Mouse (Mus musculus): ENCODE measurements around the gene Sat2. TPM values are rescaled to one million over a fixed set of nuclear protein-coding genes. Genes with fewer than 3 reads are reported as not detected.
"Not testable (repeated sequence)": the region's sequence is repeated elsewhere in the genome, so short reads cannot be mapped to it uniquely, and the experiment has no call there.

Gene Sat2
- polyA plus RNA-seq, 1 experiment from 2014 or later, result 23.8 TPM

DNA sequence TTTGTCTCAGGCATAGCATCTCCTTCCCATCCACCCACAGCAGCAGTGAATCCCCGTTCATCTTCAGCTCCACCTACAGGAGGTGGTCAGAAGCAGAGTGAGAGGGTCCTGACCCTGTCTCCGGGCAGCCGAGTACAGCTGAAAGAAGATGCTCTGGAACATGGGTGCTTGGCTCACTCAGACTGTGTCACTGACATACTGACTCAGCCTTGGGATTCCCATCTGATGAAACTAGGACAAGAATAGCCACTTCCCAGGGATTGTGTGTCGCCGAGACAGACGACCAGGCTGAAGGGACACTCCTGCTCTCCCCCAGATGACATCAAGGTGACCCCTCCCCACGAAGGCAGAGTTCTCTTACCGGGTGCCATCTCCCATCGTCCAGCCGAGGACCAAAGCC, 5.0 kb upstream of the Sat2 start:
- no peak for ATAC-seq (ENCODE audit: insufficient number of reproducible peaks, insufficient read depth, low FRiP score, low TSS enrichment, low read depth)
- Histone ChIP-seq H3K27ac (no peak overlapping the region), H3K4me2 (no peak overlapping the region), H3K9me3 (no peaks in the 10 kb centered on the region), H3K36me3 (no peaks in the 10 kb centered on the region), H3K9ac (peak overlapping the region; percentile 45; the same call in 1 of the 2 replicates), H3K4me1 (peaks cover 3% of the 10 kb centered on the region; the same call in 1 of the 2 replicates), H3K4me3 (no peak overlapping the region), H3K27me3 (no peaks in the 10 kb centered on the region)
- 44% methylated on average over 10 of the region's 10 CpGs for WGBS

DNA sequence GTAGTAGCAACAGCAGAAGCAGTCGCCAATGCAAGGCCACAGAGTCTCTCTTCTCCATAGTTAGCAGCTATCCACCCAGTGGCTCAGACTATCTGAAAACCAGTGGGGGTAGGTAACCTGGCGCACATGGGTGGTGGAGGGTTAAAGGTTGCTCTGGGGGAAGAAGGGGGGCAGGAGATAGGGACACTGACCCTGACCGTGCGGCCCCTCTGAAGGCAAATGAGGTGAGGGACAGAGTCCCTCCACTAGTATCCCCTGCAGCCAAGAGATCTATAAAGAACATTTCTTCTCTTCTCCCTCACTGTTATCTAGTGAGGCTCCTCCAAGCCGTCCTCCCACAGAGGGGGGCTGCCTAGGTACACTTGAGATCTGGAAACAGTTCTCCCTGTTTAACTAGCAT, 4.0 kb upstream of the Sat2 start, which contains the start of gene Shbg:
TSS of gene Shbg (minus strand) at position 101 of the 400 bp plus-strand sequence.
- no peak for ATAC-seq (ENCODE audit: insufficient number of reproducible peaks, insufficient read depth, low FRiP score, low TSS enrichment, low read depth)
- H3K36me3 ChIP-seq, result no peaks in the 10 kb centered on the region
- H3K4me3 ChIP-seq, result no peak within 1 kb of the TSS
- no peaks in the 10 kb centered on the region for H3K9me3 ChIP-seq
- H3K27ac ChIP-seq, result no peak within 1 kb of the TSS
- no peaks in the 10 kb centered on the region for H3K27me3 ChIP-seq
- peaks cover 7% of the 10 kb centered on the region for H3K4me1 ChIP-seq
- WGBS, result 64% methylated on average over 5 of the region's 5 CpGs
- no peak within 1 kb of the TSS for H3K4me2 ChIP-seq
- H3K9ac ChIP-seq, result peak within 1 kb of the TSS; percentile 45; the same call in 1 of the 2 replicates

DNA sequence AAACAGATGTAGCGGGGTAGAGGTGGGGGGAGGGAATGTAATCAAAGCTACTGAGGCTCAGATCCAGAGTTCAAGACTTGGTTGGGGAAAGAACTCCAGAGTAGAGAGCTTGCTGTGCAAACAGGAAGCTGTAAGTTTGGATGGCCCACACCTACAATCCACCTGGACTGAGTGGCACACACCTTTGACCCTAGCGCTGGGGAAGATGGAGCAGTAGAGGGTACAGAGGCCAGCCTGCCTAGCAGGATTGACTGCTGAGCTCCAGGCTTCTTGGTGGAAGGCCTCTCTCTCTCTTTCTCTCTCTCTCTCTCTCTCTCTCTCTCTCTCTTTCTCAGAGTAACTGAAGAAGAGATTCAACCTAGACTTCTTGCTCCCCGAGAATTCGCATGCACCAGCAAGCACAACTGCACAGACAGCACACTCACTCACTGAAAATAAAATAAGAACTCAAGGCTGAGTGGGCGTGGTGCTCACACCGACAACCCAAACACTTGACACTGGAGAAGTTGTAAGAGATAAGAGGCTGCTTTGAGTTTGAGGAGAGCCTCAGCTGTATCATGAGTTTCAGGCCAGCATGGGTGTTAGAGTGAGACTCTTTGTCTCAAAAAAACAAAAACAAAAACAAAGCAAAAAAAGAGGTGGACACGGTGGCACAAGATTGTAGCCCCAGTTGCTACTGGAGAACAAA, 1.3 kb upstream of the Sat2 start:
- Histone ChIP-seq H3K9me3 (no peaks in the 10 kb centered on the region), H3K4me2 (no peak overlapping the region), H3K27ac (no peak overlapping the region), H3K36me3 (no peaks in the 10 kb centered on the region), H3K4me3 (no peak overlapping the region), H3K4me1 (peaks cover 9% of the 10 kb centered on the region; the same call in 1 of the 2 replicates), H3K27me3 (no peaks in the 10 kb centered on the region), H3K9ac (no peak overlapping the region)
- WGBS, result 81% methylated on average over 7 of the region's 7 CpGs
- ATAC-seq (ENCODE audit: insufficient number of reproducible peaks, insufficient read depth, low FRiP score, low TSS enrichment, low read depth), result no peak

DNA sequence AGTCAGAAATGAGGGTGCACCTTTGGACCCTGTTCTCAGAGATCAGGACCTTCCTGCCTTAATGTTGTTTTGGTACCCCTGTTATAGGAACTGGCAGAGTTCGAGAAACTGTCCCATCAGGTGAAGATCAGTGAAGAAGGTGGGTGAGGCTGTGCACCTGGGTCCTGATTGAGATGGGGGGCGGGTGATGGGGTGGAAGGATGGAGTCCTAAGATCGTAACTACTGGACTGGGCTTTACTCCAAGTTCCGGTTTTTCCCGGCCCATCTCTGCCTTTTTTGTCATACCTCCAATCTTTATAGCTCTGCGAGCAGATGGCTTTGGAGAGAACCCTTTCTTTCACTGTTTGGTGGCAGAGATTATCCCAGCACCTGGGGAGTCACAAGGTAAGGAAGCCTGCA, 582 bp downstream of the Sat2 start:
- Histone ChIP-seq H3K9me3 (no peaks in the 10 kb centered on the region), H3K4me1 (peaks cover 9% of the 10 kb centered on the region; the same call in 1 of the 2 replicates), H3K4me3 (peak overlapping the region; percentile 54), H3K27me3 (no peaks in the 10 kb centered on the region), H3K4me2 (peak overlapping the region; percentile 64), H3K36me3 (no peaks in the 10 kb centered on the region), H3K27ac (peak overlapping the region; percentile 63), H3K9ac (peak overlapping the region; percentile 79)
- no peak for ATAC-seq (ENCODE audit: insufficient number of reproducible peaks, insufficient read depth, low FRiP score, low TSS enrichment, low read depth)
- WGBS, result 34% methylated on average over 6 of the region's 6 CpGs

DNA sequence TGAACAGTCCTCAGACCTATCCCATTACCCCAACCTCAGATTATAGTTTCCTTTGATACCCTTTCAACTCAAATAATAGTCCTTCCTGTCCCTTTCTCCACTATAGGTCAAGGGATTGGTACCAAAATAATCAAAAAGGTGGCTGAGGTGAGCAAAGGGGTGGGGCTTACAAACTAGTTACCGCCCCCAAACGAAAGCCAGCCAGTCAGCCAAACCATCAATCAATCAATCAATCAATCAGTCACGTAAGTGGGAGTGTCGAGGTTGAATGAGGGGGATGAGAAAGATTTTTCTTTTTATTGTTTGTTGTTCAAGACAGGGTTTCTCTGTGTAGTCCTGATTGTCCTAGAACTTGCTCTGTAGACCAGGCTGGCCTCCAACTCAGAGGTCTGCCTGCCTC, 1.2 kb downstream of the Sat2 start:
- Histone ChIP-seq H3K4me1 (peaks cover 9% of the 10 kb centered on the region; the same call in 1 of the 2 replicates), H3K27ac (no peak overlapping the region), H3K9me3 (no peaks in the 10 kb centered on the region), H3K4me3 (peak overlapping the region; percentile 54), H3K4me2 (peak overlapping the region; percentile 64), H3K36me3 (no peaks in the 10 kb centered on the region), H3K9ac (peak overlapping the region; percentile 79), H3K27me3 (no peaks in the 10 kb centered on the region)
- 66% methylated on average over 4 of the region's 4 CpGs for WGBS
- no peak for ATAC-seq (ENCODE audit: insufficient number of reproducible peaks, insufficient read depth, low FRiP score, low TSS enrichment, low read depth)

DNA sequence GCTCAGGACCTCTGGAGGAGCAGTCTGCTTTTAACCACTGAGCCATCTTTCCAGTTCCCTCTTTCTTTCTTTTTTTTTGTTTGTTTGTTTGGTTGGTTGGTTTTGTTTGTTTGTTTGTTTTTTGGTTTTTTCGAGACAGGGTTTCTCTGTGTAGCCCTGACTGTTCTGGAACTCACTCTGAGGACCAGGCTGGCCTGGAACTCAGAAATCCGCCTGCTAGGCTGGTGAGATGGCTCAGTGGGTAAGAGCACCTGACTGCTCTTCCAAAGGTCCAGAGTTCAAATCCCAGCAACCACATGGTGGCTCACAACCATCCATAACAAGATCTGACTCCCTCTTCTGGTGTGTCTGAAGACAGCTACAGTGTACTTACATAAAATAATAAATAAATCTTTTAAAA, 2.5 kb downstream of the Sat2 start:
- H3K36me3 ChIP-seq; H3K9ac ChIP-seq; H3K9me3 ChIP-seq; H3K4me3 ChIP-seq; H3K4me2 ChIP-seq; H3K4me1 ChIP-seq; H3K27ac ChIP-seq; H3K27me3 ChIP-seq; ATAC-seq (ENCODE audit: insufficient number of reproducible peaks, insufficient read depth, low FRiP score, low TSS enrichment, low read depth): not testable (repeated sequence)
- 94% methylated on average over 2 of the region's 2 CpGs for WGBS

DNA sequence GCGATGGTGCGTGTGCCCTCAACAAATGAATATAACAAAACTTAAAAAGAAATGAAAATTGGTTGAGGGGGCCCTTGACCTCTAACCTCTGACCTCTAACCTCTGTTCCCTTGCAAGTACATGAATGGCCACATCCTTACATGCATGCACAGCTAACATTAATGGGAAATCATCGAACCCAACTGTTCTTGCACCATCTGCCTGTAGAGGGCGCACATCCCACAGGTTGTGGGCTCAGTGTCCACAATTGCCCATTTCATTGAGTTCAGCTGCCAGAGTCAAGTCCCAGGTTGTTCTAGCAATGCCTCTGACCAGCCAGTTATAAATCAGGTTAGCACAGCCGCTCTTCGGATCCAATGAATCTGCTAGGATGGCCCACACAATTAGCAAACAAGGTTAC, 6.5 kb downstream of the Sat2 start:
- no peaks in the 10 kb centered on the region for H3K9me3 ChIP-seq
- H3K27ac ChIP-seq, result no peak overlapping the region
- no peaks in the 10 kb centered on the region for H3K27me3 ChIP-seq
- ATAC-seq (ENCODE audit: insufficient number of reproducible peaks, insufficient read depth, low FRiP score, low TSS enrichment, low read depth), result no peak
- H3K4me2 ChIP-seq, result no peak overlapping the region
- H3K36me3 ChIP-seq, result no peaks in the 10 kb centered on the region
- WGBS, result 36% methylated on average over 6 of the region's 6 CpGs
- no peak overlapping the region for H3K9ac ChIP-seq
- H3K4me1 ChIP-seq, result 0 out of 2 replicates have a peak, but pooled peaks cover 2% of the 10 kb centered on the region
- H3K4me3 ChIP-seq, result no peak overlapping the region

DNA sequence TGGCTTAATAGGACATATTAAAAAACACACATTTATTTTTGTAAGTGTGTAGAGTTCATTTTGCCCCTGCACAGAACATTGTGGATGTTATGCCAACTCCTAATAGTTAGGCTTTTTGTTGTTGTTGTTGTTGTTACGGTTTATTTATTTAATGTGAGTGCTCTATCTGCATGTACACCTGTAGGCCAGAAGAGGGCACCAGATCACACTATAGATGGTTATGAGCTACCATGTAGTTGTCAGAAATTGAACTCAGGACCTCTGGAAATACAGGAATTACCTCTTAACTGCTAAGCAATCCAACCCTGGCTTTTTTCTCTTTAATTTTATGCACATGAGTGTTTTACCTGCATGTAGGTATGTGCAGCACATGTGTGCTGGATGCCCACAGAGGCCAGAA, 8.0 kb downstream of the Sat2 start:
- Histone ChIP-seq H3K4me1 (peaks cover 12% of the 10 kb centered on the region), H3K36me3 (no peaks in the 10 kb centered on the region), H3K9me3 (no peaks in the 10 kb centered on the region), H3K4me3 (no peak overlapping the region), H3K4me2 (no peak overlapping the region), H3K27me3 (no peaks in the 10 kb centered on the region), H3K27ac (no peak overlapping the region), H3K9ac (no peak overlapping the region)
- WGBS, result 63% methylated on average over 1 of the region's 1 CpGs
- no peak for ATAC-seq (ENCODE audit: insufficient number of reproducible peaks, insufficient read depth, low FRiP score, low TSS enrichment, low read depth)

DNA sequence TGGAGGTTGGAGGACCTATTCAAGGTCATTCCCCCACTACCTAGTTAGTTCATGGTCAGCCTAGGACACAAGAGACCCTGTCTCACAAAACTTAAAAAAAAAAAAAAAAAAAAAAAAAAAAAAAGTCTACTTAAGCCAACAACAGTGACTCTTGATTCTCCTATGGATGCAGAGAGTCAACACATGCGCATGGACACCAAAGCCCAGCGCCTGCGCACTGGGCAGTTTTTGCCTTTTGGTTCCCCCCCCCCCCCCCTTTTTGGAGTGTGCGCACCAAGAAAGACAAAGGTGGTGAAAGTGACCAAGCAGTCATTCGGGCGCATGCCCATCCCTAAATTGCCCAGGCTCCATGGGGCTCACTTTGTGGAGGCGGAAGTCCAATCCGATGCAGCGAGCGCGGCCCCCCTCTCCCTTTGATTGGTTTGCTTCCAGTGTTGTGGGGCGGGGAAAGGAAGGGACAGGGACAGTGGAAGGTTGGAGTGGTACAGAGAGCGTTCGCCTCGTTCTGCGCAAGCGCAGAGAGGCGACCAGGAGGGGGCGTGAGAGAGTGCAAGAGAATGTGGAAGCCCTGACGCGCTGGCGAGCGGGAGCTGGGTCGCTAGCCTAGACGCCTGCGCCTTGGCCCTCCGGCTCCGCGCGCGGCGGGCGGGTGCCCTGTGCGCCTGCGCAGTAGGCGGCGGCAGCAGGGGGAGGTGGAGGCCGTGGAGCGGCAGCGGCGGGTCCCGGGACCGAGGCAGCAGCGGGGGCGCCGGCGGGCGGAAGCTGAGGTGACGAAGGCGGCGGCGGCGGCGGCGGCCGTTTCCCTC, 10.7 kb downstream of the Sat2 start, which contains the start of gene Fxr2:
TSS of gene Fxr2 (plus strand) at position 707 of the 806 bp plus-strand sequence.
- peak within 1 kb of the TSS; percentile 79 for H3K4me3 ChIP-seq
- peak; percentile 98 for ATAC-seq (ENCODE audit: insufficient number of reproducible peaks, insufficient read depth, low FRiP score, low TSS enrichment, low read depth)
- WGBS, result under 1% methylated on average over 51 of the region's 56 CpGs
- H3K27me3 ChIP-seq, result no peaks in the 10 kb centered on the region
- H3K4me2 ChIP-seq, result peak within 1 kb of the TSS; percentile 81
- H3K9ac ChIP-seq, result peak within 1 kb of the TSS; percentile 92
- peaks cover 26% of the 10 kb centered on the region for H3K4me1 ChIP-seq
- H3K36me3 ChIP-seq, result peaks cover 7% of the 10 kb centered on the region
- H3K9me3 ChIP-seq, result no peaks in the 10 kb centered on the region
- peak within 1 kb of the TSS; percentile 97 for H3K27ac ChIP-seq

DNA sequence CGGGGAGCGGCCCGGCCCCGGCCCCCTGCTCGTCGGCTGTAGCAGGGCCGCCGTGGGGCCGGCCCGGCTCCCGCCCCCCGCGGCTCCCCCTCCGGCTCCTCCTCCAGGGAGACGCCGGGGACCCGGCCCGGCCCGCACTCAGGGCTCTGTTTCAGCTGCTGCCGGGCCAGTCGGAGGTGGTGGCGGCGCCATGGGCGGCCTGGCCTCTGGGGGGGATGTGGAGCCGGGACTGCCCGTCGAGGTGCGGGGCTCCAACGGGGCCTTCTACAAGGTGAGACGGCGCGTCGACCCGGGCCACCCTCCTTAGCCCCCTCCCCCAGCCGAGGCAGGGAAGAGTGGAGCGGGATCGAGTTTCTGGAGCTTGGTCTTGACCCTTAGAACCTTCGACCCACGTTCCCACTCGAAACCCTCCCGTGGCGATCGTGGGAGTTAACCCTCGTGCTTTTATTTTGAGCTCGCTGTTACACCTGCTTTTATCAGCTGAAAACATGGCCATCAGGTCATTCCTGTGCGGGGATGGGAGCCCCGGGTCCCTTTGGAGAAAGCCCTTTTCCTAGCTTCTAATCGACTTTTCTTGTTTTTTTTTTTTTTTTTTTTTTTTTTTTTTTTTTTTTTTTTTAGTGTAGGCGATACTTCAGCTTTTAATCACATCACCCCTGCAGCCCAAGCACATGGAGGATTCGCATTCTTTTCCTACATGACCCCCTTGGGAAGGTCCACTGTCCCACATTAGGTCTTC, 11.5 kb downstream of the Sat2 start:
- peak; percentile 53 for ATAC-seq (ENCODE audit: insufficient number of reproducible peaks, insufficient read depth, low FRiP score, low TSS enrichment, low read depth)
- H3K9me3 ChIP-seq, result no peaks in the 10 kb centered on the region
- H3K4me3 ChIP-seq, result peak overlapping the region; percentile 79
- peak overlapping the region; percentile 92 for H3K9ac ChIP-seq
- peaks cover 26% of the 10 kb centered on the region for H3K4me1 ChIP-seq
- H3K4me2 ChIP-seq, result peak overlapping the region; percentile 81
- peak overlapping the region; percentile 97 for H3K27ac ChIP-seq
- under 1% methylated on average over 37 of the region's 50 CpGs for WGBS
- no peaks in the 10 kb centered on the region for H3K27me3 ChIP-seq
- peaks cover 14% of the 10 kb centered on the region for H3K36me3 ChIP-seq

DNA sequence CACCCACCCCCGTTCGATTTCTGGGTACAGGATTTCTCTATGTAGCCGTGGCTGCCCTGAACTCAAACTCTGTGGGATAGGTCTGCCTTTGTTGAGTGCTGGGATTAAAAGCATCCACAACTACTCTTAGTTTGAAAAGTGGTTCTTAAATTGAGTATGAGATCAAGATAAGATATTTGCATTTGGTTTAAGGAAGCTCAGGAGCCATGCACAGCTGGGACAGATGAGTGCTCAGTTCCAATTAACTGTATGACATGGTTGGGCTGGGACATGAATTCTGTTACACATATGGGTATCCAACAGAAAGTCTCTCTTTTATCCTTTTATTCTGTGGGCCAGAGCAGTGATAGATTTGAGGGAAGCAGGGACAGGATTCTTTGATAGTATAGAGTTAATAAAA, 13.6 kb downstream of the Sat2 start:
- no peak for ATAC-seq (ENCODE audit: insufficient number of reproducible peaks, insufficient read depth, low FRiP score, low TSS enrichment, low read depth)
- H3K4me1 ChIP-seq, result peaks cover 26% of the 10 kb centered on the region
- H3K4me3 ChIP-seq, result peak overlapping the region; percentile 8; the same call in 1 of the 2 replicates
- H3K9me3 ChIP-seq, result no peaks in the 10 kb centered on the region
- H3K36me3 ChIP-seq, result peaks cover 31% of the 10 kb centered on the region
- peak overlapping the region; percentile 81 for H3K4me2 ChIP-seq
- 72% methylated on average over 3 of the region's 3 CpGs for WGBS
- no peak overlapping the region for H3K27ac ChIP-seq
- no peaks in the 10 kb centered on the region for H3K27me3 ChIP-seq
- 0 out of 2 replicates have a peak overlapping the region, but pooled peaks have one; percentile 38 for H3K9ac ChIP-seq
